Mouse (Mus musculus) G1E (cell line): Measurements from ENCODE around the gene Eef1akmt2. TPM values are rescaled to one million over a fixed set of nuclear protein-coding genes. Genes with fewer than 3 reads are reported as not detected.

ENCODE experiments used
- ATAC-seq: 2 replicates; pipeline ENCODE4 v1.8.0; 2016; ENCODE audit warnings: mild to moderate bottlenecking; ENCODE audit not compliant: insufficient number of reproducible peaks, poor library complexity, low FRiP score, severe bottlenecking; ENCODE audit errors: extremely low read depth
- DNase-seq: peaks from one replicate; pipeline ENCODE4 v3.0.0; 2012; ENCODE audit warnings: low spot score
- H3K27me3 ChIP-seq: 2 replicates; pipeline ENCODE4 v1.6.1; 2012; ENCODE audit warnings: mild to moderate bottlenecking, low read length, inconsistent platforms; ENCODE audit not compliant: insufficient read depth
- H3K36me3 ChIP-seq: replicated peaks from 2 replicates; pipeline ENCODE3; 2012; ENCODE audit warnings: mild to moderate bottlenecking, inconsistent platforms
- H3K4me1 ChIP-seq: 2 replicates; pipeline ENCODE4 v1.6.1; 2012; ENCODE audit warnings: low read depth, low read length, inconsistent platforms, mixed read lengths; ENCODE audit not compliant: insufficient read depth
- H3K4me3 ChIP-seq: 2 replicates; pipeline ENCODE4 v1.5.1; 2012; ENCODE audit warnings: low read depth, mild to moderate bottlenecking, inconsistent platforms, low read length, moderate library complexity, mixed read lengths
- H3K9me3 ChIP-seq: replicated peaks from 2 replicates; pipeline ENCODE4 v1.6.1; 2012; ENCODE audit warnings: inconsistent platforms
- CTCF ChIP-seq: IDR thresholded peaks from 2 replicates; pipeline ENCODE4 v1.5.1; 2012; ENCODE audit warnings: low read depth, low read length, inconsistent platforms, mixed read lengths
- GATA1 ChIP-seq: IDR thresholded peaks from 2 replicates; pipeline ENCODE4 v1.6.1; 2012; ENCODE audit warnings: borderline replicate concordance, low read length, inconsistent platforms, mixed read lengths
- GATA2 ChIP-seq: IDR thresholded peaks from 2 replicates; pipeline ENCODE4 v1.6.1; 2012; ENCODE audit warnings: low read depth, low read length, inconsistent platforms, borderline replicate concordance
- POLR2AphosphoS5 ChIP-seq: IDR thresholded peaks from 2 replicates; pipeline ENCODE4 v1.6.1; 2012; ENCODE audit warnings: low read depth, low read length, inconsistent platforms; ENCODE audit not compliant: insufficient replicate concordance
- TAL1 ChIP-seq: conservative IDR thresholded peaks from 2 replicates; pipeline ENCODE4 v1.6.1; 2012; ENCODE audit warnings: low read depth, low read length, inconsistent platforms, mixed read lengths
- polyA plus RNA-seq: library from polyadenylated mRNA; stranded (reverse); fragments of >175 nt; gene quantifications from 2 replicates; pipeline ENCODE4 v1.2.3, GENCODE M21; 2012
- total RNA-seq, 2 experiments: library from RNA; stranded (forward) in 1 of 2; stranded (reverse) in 1 of 2; fragments of 200-1000 nt in 1 of 2; fragments of >200 nt in 1 of 2; fragmentation: Nextera tagmentation in 1 of 2; gene quantifications; 2 replicates each; pipeline ENCODE4 v1.2.3; 2014 to 2017

Eef1akmt2 gene
- total and polyA plus RNA-seq, 3 experiments: 16.5 to 74.1 (median 28.4) TPM

DNA sequence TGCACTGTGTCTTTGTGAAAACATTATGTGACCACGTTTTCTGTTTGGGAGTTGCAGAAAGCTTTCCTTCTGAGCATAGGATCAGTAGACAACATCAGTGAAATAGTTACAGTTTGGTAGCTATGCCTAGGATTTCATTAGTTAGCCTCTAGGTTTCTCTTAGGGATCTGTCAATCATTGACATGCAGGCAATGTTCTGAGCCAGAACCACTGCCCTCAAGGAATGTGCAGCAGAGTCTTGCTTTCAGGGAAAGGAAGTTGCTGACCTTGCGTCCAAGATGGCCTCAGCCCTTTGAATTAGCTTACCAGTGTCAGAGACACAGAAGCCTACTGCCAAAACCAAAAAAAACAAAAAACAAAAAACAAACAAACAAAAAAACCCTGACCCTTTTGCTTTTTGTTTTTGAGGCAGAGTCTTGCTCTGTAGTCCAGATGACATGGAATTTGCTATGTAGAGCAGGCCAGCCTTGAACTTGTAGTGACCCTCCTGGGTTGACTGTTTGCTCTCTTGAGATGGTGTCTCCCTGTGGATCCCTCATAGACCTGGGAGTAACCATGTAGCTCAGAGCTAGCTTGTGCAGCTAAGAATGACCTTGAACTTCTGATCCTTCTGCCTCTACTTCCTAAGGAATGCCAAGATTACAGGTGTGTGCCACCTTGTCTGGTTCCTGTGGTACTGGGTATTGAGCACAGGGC, 23.1 kb upstream of the Eef1akmt2 start:
- Histone ChIP-seq H3K9me3 (no peaks in the 10 kb centered on the region), H3K4me3 (no peak overlapping the region), H3K36me3 (peaks cover 92% of the 10 kb centered on the region), H3K27me3 (no peaks in the 10 kb centered on the region), H3K4me1 (no peaks in the 10 kb centered on the region)
- ATAC-seq: no peak
- TF ChIP-seq GATA2: no peak
- no peak for TF ChIP-seq POLR2AphosphoS5
- TF ChIP-seq TAL1: no peak
- TF ChIP-seq GATA1: no peak
- no peak for TF ChIP-seq CTCF
- no peak for DNase-seq

DNA sequence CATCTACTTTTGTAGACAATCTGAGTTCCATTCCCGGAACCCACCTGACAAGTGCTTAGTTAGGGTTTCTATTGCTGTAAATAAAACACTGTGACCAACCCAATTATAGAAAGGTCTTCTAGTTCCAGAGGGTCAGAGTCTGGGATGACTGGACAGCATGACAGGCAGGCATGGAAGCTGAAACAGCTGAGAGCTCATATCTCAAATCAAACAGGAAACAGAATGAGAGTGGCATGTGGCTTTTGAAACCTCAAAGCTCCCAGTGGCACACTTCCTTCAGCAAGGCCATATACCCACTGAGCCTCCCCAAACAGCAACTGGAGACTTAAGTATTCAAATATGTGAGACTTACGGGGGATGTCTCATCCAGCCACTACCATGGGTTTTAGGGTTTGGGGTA, 20.6 kb upstream of the Eef1akmt2 start:
- DNase-seq: no peak
- Histone ChIP-seq H3K27me3 (no peaks in the 10 kb centered on the region), H3K4me3 (no peak overlapping the region), H3K4me1 (no peaks in the 10 kb centered on the region), H3K36me3 (peaks cover 94% of the 10 kb centered on the region), H3K9me3 (no peaks in the 10 kb centered on the region)
- TF ChIP-seq GATA1 (no peak), CTCF (no peak), TAL1 (no peak), GATA2 (no peak), POLR2AphosphoS5 (no peak)
- peak; percentile 49 for ATAC-seq

DNA sequence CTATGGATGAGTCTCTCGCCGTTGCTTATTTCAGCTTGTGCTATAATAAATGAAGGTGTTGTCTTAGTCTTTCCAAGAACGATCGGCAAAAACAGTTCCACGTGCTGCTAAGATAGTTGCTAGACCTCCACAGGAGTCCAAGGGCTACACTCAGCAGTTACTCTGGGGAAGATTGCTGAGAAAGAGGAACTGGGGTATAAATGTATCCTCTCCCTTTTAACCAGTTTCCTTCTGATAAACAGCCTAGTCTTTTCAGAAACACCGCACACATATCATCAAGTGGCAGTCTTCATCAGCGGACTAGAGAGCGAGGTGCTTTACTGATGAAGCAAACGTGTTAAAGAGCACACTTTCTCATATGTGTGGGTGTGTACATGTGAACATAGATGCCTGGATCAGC, 13.8 kb upstream of the Eef1akmt2 start:
- peaks cover 86% of the 10 kb centered on the region for H3K36me3 ChIP-seq
- DNase-seq (no peak), ATAC-seq (peak; percentile 15; the same call in 1 of the 2 replicates)
- no peaks in the 10 kb centered on the region for H3K9me3 ChIP-seq
- H3K27me3 ChIP-seq: no peaks in the 10 kb centered on the region
- no peak overlapping the region for H3K4me3 ChIP-seq
- no peak for TF ChIP-seq POLR2AphosphoS5
- TF ChIP-seq TAL1: no peak
- no peak for TF ChIP-seq CTCF
- no peak for TF ChIP-seq GATA2
- TF ChIP-seq GATA1: no peak
- H3K4me1 ChIP-seq: peaks cover 15% of the 10 kb centered on the region

DNA sequence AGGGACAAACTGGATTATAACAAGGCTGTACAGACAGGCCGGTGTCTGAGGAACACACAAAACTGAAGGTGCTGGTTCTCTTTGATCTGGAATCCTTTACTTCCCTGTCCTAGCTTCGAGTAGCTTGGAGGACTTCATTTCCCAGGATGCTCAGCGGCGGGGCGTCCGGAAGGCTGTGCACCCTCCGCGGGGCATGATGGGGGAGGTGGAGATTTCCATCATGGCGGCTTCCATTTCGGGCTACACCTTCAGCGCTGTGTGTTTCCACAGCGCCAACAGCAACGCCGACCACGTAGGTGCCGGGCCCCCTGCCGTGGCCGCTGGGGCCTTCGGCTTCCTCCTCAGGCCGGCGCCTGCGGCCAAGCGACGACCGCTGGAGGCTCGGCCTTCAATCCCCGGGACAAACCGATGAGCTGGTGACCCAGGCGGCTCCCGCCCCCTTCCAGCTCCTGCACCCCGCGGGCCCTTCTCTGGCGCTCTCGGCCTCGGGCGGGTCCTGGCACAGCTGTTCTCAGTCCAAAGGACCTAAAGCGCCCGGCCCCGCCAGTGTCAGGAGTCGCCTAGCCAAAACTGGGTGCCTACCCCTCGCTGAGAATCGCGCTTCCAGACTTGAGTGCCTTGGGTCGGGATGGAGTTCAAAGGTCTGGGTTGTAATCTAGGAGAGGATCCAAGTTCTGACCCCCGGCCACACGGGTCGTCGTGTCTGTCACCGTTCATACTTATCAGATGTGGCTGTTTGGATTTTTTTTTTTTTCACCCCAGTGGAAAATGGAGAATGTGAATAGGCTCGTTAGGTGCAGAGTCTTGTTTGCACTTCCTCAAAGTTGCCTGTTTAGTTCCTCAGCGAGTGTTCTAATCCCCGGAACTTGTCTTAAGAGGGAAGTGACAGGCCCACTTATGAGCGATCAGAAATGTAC, 6.8 kb upstream of the Eef1akmt2 start, which contains the start of gene Abraxas2:
Gene Abraxas2, plus strand, starts transcription at position 184 of the 917 bp plus-strand sequence.
- peaks cover 24% of the 10 kb centered on the region for H3K36me3 ChIP-seq
- no peaks in the 10 kb centered on the region for H3K9me3 ChIP-seq
- H3K4me1 ChIP-seq: peaks cover 26% of the 10 kb centered on the region
- TF ChIP-seq GATA1: no peak
- TF ChIP-seq TAL1: no peak
- TF ChIP-seq POLR2AphosphoS5: no peak
- TF ChIP-seq GATA2: no peak
- no peak for TF ChIP-seq CTCF
- ATAC-seq (peak; percentile 85), DNase-seq (peak; percentile 88)
- no peaks in the 10 kb centered on the region for H3K27me3 ChIP-seq
- peak within 1 kb of the TSS; percentile 89 for H3K4me3 ChIP-seq

DNA sequence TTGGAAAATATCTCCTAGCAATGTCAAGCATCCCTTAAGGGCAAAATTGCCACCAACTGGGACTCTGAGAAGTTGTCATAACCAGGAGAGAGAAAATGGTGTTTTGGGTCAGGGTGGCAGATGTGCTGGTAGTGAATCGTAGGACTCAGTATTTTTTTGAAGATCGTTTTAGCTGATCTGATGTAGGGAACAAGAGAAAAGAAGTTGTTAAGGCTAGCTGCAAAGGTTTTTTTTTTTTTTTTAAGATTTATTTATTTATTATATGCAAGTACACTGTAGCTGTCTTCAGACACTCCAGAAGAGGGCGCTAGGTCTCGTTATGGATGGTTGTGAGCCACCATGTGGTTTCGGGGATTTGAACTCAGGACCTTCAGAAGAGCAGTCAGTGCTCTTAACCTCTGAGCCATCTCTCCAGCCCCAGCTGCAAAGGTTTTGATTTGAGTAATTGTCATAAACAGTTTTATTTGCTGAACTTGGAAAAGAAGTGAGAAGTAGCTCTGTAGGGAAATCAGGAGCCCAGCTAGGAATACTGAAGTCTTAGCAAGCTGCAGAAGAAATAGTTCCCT, 5.7 kb upstream of the Eef1akmt2 start:
- H3K27me3 ChIP-seq: no peaks in the 10 kb centered on the region
- peaks cover 13% of the 10 kb centered on the region for H3K36me3 ChIP-seq
- no peak for ATAC-seq
- DNase-seq: no peak
- no peak for TF ChIP-seq CTCF
- peaks cover 31% of the 10 kb centered on the region for H3K4me1 ChIP-seq
- H3K9me3 ChIP-seq: no peaks in the 10 kb centered on the region
- H3K4me3 ChIP-seq: no peak overlapping the region

DNA sequence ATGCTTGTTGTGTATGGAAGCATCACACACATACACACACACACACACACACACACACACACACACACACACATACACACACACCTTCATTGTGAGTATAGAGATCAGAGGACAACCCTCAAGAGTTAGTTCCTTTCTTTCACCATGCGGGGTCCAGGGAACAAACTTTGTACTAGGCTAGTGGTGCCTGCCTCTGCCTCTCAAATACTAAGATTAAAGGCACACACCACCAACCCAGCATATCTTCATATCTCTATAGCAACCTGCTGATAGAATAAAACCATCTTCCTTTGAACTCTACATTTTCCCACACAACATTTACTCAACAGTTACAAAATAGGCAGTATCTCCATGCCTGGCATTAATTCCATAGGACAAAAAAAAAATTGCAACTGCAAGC, 3.6 kb upstream of the Eef1akmt2 start:
- no peak for ATAC-seq
- no peaks in the 10 kb centered on the region for H3K27me3 ChIP-seq
- H3K4me3 ChIP-seq: no peak overlapping the region
- no peak for DNase-seq
- H3K4me1 ChIP-seq: peaks cover 31% of the 10 kb centered on the region
- TF ChIP-seq POLR2AphosphoS5 (no peak), GATA1 (no peak), GATA2 (no peak), TAL1 (no peak)
- H3K36me3 ChIP-seq: no peaks in the 10 kb centered on the region
- H3K9me3 ChIP-seq: no peaks in the 10 kb centered on the region
